Mouse (Mus musculus) thymus, adult 2 months (tissue): ENCODE measurements around the gene Ndufb10. TPM values are rescaled to one million over a fixed set of nuclear protein-coding genes. Genes with fewer than 3 reads are reported as not detected.

Source experiments
- DNase-seq: peaks from one replicate; pipeline ENCODE4 v3.0.0; 2021
- H3K27ac ChIP-seq: fragments of 200-500 bp; 2 replicates; pipeline ENCODE4 v1.5.1; 2012; ENCODE audit warnings: low read length, control low read depth; ENCODE audit not compliant: control insufficient read depth, insufficient read depth
- H3K27me3 ChIP-seq: fragments of 200-500 bp; 2 replicates; pipeline ENCODE4 v1.6.1; 2012; ENCODE audit warnings: mild to moderate bottlenecking, low read length, moderate library complexity, mixed read lengths; ENCODE audit not compliant: control insufficient read depth, insufficient read depth
- H3K36me3 ChIP-seq: fragments of 200-500 bp; 2 replicates; pipeline ENCODE4 v1.6.1; 2012; ENCODE audit warnings: mild to moderate bottlenecking, low read length, moderate library complexity; ENCODE audit not compliant: control insufficient read depth, insufficient read depth
- H3K4me1 ChIP-seq: fragments of 200-500 bp; replicated peaks from 2 replicates; pipeline ENCODE4 v1.6.1; 2012; ENCODE audit warnings: low read length; ENCODE audit not compliant: control insufficient read depth, insufficient read depth
- H3K4me3 ChIP-seq: fragments of 200-500 bp; 2 replicates; pipeline ENCODE4 v1.5.1; 2012; ENCODE audit warnings: mild to moderate bottlenecking, low read length, control low read depth, moderate library complexity; ENCODE audit not compliant: control insufficient read depth, insufficient read depth
- CTCF ChIP-seq: fragments of 200-500 bp; IDR thresholded peaks from 2 replicates; pipeline ENCODE4 v1.5.1; 2012; ENCODE audit warnings: mild to moderate bottlenecking, control low read depth, low read length, moderate library complexity, borderline replicate concordance; ENCODE audit not compliant: control insufficient read depth, poor library complexity, insufficient read depth; ENCODE audit errors: extremely low read depth
- POLR2A ChIP-seq: fragments of 200-500 bp; IDR thresholded peaks from 2 replicates; pipeline ENCODE4 v1.6.1; 2012; ENCODE audit warnings: mild to moderate bottlenecking, low read length, control low read depth, moderate library complexity; ENCODE audit not compliant: control insufficient read depth, poor library complexity, insufficient read depth; ENCODE audit errors: extremely low read depth
- WGBS: fragments of 180-500 bp; shearing (Covaris S2); methylation state at CpG from one replicate; pipeline ENCODE4 v1.1.7; 2018; 5-methylcytosine and 5-hydroxymethylcytosine counted together
- polyA plus RNA-seq: library from polyadenylated mRNA; depleted of rRNA; stranded (reverse); fragments of >200 nt; gene quantifications from 2 replicates; pipeline ENCODE4 v1.2.3, GENCODE M21; 2012

The Ndufb10 gene
- polyA plus RNA-seq, 1 experiment, result 291 TPM

GRCm38 (mm10) chr17:24742307-24742706 lies 18.0 kb upstream of the Ndufb10 start:
- no peaks in the 10 kb centered on the region for H3K27me3 ChIP-seq
- TF ChIP-seq CTCF (no peak), POLR2A (no peak)
- H3K4me1 ChIP-seq, result peaks cover 1% of the 10 kb centered on the region
- no peaks in the 10 kb centered on the region; the same call in 1 of the 2 replicates for H3K36me3 ChIP-seq
- DNase-seq, result no peak
- 91% methylated on average over 8 of the region's 8 CpGs for WGBS
- H3K4me3 ChIP-seq, result no peak overlapping the region
- no peak overlapping the region for H3K27ac ChIP-seq

- no peak for TF ChIP-seq POLR2A
- TF ChIP-seq CTCF, result no peak
- H3K4me1 ChIP-seq, result peaks cover 12% of the 10 kb centered on the region
- no peak overlapping the region for H3K4me3 ChIP-seq
- no peak for DNase-seq
- 91% methylated on average over 8 of the region's 8 CpGs for WGBS
- no peaks in the 10 kb centered on the region for H3K27me3 ChIP-seq
- H3K27ac ChIP-seq, result no peak overlapping the region
- no peaks in the 10 kb centered on the region; the same call in 1 of the 2 replicates for H3K36me3 ChIP-seq
Observed at GRCm38 (mm10) chr17:24739926-24740325, 15.6 kb upstream of the Ndufb10 start.

- H3K36me3 ChIP-seq, result no peaks in the 10 kb centered on the region; the same call in 1 of the 2 replicates
- no peak overlapping the region for H3K4me3 ChIP-seq
- no peak overlapping the region for H3K27ac ChIP-seq
- WGBS, result 96% methylated on average over 4 of the region's 4 CpGs
- no peak for DNase-seq
- TF ChIP-seq CTCF, result no peak
- no peak for TF ChIP-seq POLR2A
- H3K4me1 ChIP-seq, result peaks cover 12% of the 10 kb centered on the region
- no peaks in the 10 kb centered on the region for H3K27me3 ChIP-seq
Observed at GRCm38 (mm10) chr17:24738238-24738637, 14.0 kb upstream of the Ndufb10 start.

- no peaks in the 10 kb centered on the region; the same call in 1 of the 2 replicates for H3K36me3 ChIP-seq
- H3K27me3 ChIP-seq, result no peaks in the 10 kb centered on the region
- TF ChIP-seq POLR2A (no peak), CTCF (no peak)
- H3K4me3 ChIP-seq, result peak overlapping the region; percentile 79
- no peak for DNase-seq
- WGBS, result 39% methylated on average over 8 of the region's 8 CpGs
- H3K27ac ChIP-seq, result no peak overlapping the region
- H3K4me1 ChIP-seq, result peaks cover 12% of the 10 kb centered on the region
Observed at GRCm38 (mm10) chr17:24737135-24737810, 13.0 kb upstream of the Ndufb10 start.

- no peaks in the 10 kb centered on the region for H3K27me3 ChIP-seq
- H3K36me3 ChIP-seq, result no peaks in the 10 kb centered on the region; the same call in 1 of the 2 replicates
- peak within 1 kb of the TSS; percentile 17 for H3K27ac ChIP-seq
- peak within 1 kb of the TSS; percentile 79 for H3K4me3 ChIP-seq
- TF ChIP-seq CTCF, result peak; percentile 34; the same call in 1 of the 2 replicates
- peak; percentile 53 for TF ChIP-seq POLR2A
- peaks cover 12% of the 10 kb centered on the region for H3K4me1 ChIP-seq
- peak; percentile 97 for DNase-seq
- 2% methylated on average over 29 of the region's 29 CpGs for WGBS
Observed at GRCm38 (mm10) chr17:24736330-24737051, 12.2 kb upstream of the Ndufb10 start, which contains the start of gene Msrb1. Msrb1 (plus strand) TSS chr17:24736642.

- WGBS, result 98% methylated on average over 7 of the region's 7 CpGs
- TF ChIP-seq CTCF, result no peak
- no peak for TF ChIP-seq POLR2A
- H3K4me3 ChIP-seq, result no peak overlapping the region
- no peak for DNase-seq
- H3K36me3 ChIP-seq, result no peaks in the 10 kb centered on the region; the same call in 1 of the 2 replicates
- no peak overlapping the region for H3K27ac ChIP-seq
- H3K4me1 ChIP-seq, result peaks cover 12% of the 10 kb centered on the region
- no peaks in the 10 kb centered on the region for H3K27me3 ChIP-seq
Observed at GRCm38 (mm10) chr17:24735446-24735845, 11.2 kb upstream of the Ndufb10 start.

GRCm38 (mm10) chr17:24734513-24734912 lies 10.2 kb upstream of the Ndufb10 start:
- peaks cover 12% of the 10 kb centered on the region for H3K4me1 ChIP-seq
- H3K36me3 ChIP-seq, result no peaks in the 10 kb centered on the region
- H3K27me3 ChIP-seq, result no peaks in the 10 kb centered on the region
- DNase-seq, result no peak
- no peak overlapping the region for H3K4me3 ChIP-seq
- WGBS, result 95% methylated on average over 1 of the region's 1 CpGs
- no peak overlapping the region for H3K27ac ChIP-seq
- no peak for TF ChIP-seq POLR2A
- no peak for TF ChIP-seq CTCF
